Mouse (Mus musculus): ENCODE data around the gene Lrrc36.

- TF ChIP-seq GATA1 (IDR thresholded peaks at IDR 0.05; ENCODE audit: borderline replicate concordance, low read length), result no peak
- no peak for TF ChIP-seq FLI1 (IDR thresholded peaks at IDR 0.05; ENCODE audit: low read length)
Measured at GRCm38 (mm10) chr8:105495350-105496302, 82.3 kb downstream of the Lrrc36 start.
